Mouse (Mus musculus) layer of hippocampus, postnatal 10 days (tissue): ENCODE measurements around the gene 1110017D15Rik. TPM values are rescaled to one million over a fixed set of nuclear protein-coding genes. Genes with fewer than 3 reads are reported as not detected.

ENCODE experiments used
- DNase-seq, 2 experiments: peaks; one replicate each; pipeline ENCODE4 v3.0.0; 2021; ENCODE audit warnings: low spot score in 2 of 2
- total RNA-seq, 2 experiments: library from RNA; stranded (reverse); gene quantifications; 2 replicates each; pipeline ENCODE4 v1.2.3; 2021

1110017D15Rik gene
- total RNA-seq, 2 experiments from 2014 or later, result 8.0 to 10.0 TPM

- DNase-seq, result peak in 1 of 2 experiments; percentile 12
These were observed 1.2 kb upstream of the 1110017D15Rik start for GRCm38 (mm10) chr4:41518349-41518748.

- no peak for DNase-seq
These were observed 3.4 kb downstream of the 1110017D15Rik start for GRCm38 (mm10) chr4:41513714-41514113.

GRCm38 (mm10) chr4:41513309-41513708 is 3.8 kb downstream of the 1110017D15Rik start:
- DNase-seq, result peak in 1 of 2 experiments; percentile 57

- peak in 1 of 2 experiments; percentile 12 for DNase-seq
These were observed 9.1 kb downstream of the 1110017D15Rik start for GRCm38 (mm10) chr4:41507998-41508397.

- peak in 1 of 2 experiments; percentile 35 for DNase-seq
These were observed 9.7 kb downstream of the 1110017D15Rik start for GRCm38 (mm10) chr4:41507326-41507924.

GRCm38 (mm10) chr4:41506906-41507305 is 10.2 kb downstream of the 1110017D15Rik start:
- peak; percentile 82 to 89 for DNase-seq

GRCm38 (mm10) chr4:41506156-41506555 is 11.0 kb downstream of the 1110017D15Rik start:
- DNase-seq, result peak; percentile 74 to 79

- DNase-seq, result peak in 1 of 2 experiments; percentile 40
These were observed 12.0 kb downstream of the 1110017D15Rik start for GRCm38 (mm10) chr4:41505131-41505551.

- peak in 1 of 2 experiments; percentile 18 for DNase-seq
These were observed 12.8 kb downstream of the 1110017D15Rik start for GRCm38 (mm10) chr4:41504325-41504724.

GRCm38 (mm10) chr4:41502986-41503412 is 14.1 kb downstream of the 1110017D15Rik start, which contains the start of gene AI464131:
Gene AI464131 (minus strand): TSS chr4:41503076.
- peak; percentile 88 to 93 for DNase-seq

GRCm38 (mm10) chr4:41502171-41502940 is 14.8 kb downstream of the 1110017D15Rik start:
- no peak for DNase-seq

GRCm38 (mm10) chr4:41500787-41501186 is 16.3 kb downstream of the 1110017D15Rik start:
- peak in 1 of 2 experiments; percentile 13 for DNase-seq

- DNase-seq, result peak in 1 of 2 experiments; percentile 31
These were observed 17.5 kb downstream of the 1110017D15Rik start for GRCm38 (mm10) chr4:41499619-41500018.

GRCm38 (mm10) chr4:41498921-41499391 is 18.2 kb downstream of the 1110017D15Rik start:
- peak in 1 of 2 experiments; percentile 34 for DNase-seq

- DNase-seq, result peak in 1 of 2 experiments; percentile 27
These were observed 18.9 kb downstream of the 1110017D15Rik start for GRCm38 (mm10) chr4:41497995-41498845.

GRCm38 (mm10) chr4:41497579-41497978 is 19.6 kb downstream of the 1110017D15Rik start:
- DNase-seq, result peak; percentile 64 to 71

- DNase-seq, result no peak
These were observed 20.1 kb downstream of the 1110017D15Rik start for GRCm38 (mm10) chr4:41497046-41497445.

GRCm38 (mm10) chr4:41495850-41496249 is 21.3 kb downstream of the 1110017D15Rik start:
- DNase-seq, result peak; percentile 63 to 67

GRCm38 (mm10) chr4:41495076-41495475 is 22.1 kb downstream of the 1110017D15Rik start:
- DNase-seq, result peak in 1 of 2 experiments; percentile 16

GRCm38 (mm10) chr4:41494378-41494777 is 22.8 kb downstream of the 1110017D15Rik start:
- DNase-seq, result no peak
